Mouse (Mus musculus): Measurements from ENCODE around the gene Pald1. TPM values are rescaled to one million over a fixed set of nuclear protein-coding genes. Genes with fewer than 3 reads are reported as not detected.

The Pald1 gene
- polyA plus RNA-seq, 1 experiment: 36.0 TPM

- H3K9ac ChIP-seq (ENCODE audit: low read depth, poor library complexity, severe bottlenecking): no peak overlapping the region
- H3K27me3 ChIP-seq (ENCODE audit: control insufficient read depth, insufficient read depth, low read length, poor library complexity, severe bottlenecking): no peaks in the 10 kb centered on the region
- no peaks in the 10 kb centered on the region for H3K9me3 ChIP-seq (replicated peaks; ENCODE audit: control insufficient read depth, insufficient read depth, low read length, poor library complexity, severe bottlenecking)
- peaks cover 10% of the 10 kb centered on the region for H3K4me1 ChIP-seq (ENCODE audit: control insufficient read depth, insufficient read depth, low read length)
- H3K4me3 ChIP-seq (ENCODE audit: low read depth, low read length): no peak overlapping the region
- TF ChIP-seq POLR2A (IDR thresholded peaks at IDR 0.05; ENCODE audit: insufficient read depth, low read length) (no peak), CTCF (IDR thresholded peaks at IDR 0.05; ENCODE audit: low read depth, low read length) (peak; percentile 1)
- no peak overlapping the region for H3K27ac ChIP-seq (ENCODE audit: insufficient read depth, low read length)
- peaks cover 7% of the 10 kb centered on the region for H3K36me3 ChIP-seq (ENCODE audit: control insufficient read depth, insufficient read depth, low read length, poor library complexity, severe bottlenecking)
Measured at GRCm38 (mm10) chr10:61356095-61356494, 27.2 kb downstream of the Pald1 start.

DNA sequence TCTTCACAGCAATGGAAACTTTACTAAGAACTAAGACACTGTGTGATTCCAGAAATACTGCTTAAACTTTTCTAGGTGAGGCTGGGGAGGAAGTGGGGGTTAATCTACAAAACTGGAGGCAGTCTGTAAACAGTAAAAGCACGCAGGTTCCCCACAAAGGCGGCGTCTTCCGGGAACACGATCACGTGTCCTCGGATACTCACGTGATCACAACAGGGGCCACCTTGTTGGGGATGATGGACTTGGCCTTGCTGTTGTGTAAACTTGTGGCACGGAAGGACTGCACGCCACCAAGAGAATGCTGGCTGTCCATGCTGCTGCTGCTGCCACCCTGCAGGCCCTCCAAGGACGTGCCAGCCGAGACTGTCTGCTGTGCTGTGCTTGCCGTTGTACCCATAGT lies 27.7 kb downstream of the Pald1 start:
- H3K36me3 ChIP-seq (ENCODE audit: control insufficient read depth, insufficient read depth, low read length, poor library complexity, severe bottlenecking): peaks cover 10% of the 10 kb centered on the region
- no peak overlapping the region for H3K9ac ChIP-seq (ENCODE audit: low read depth, poor library complexity, severe bottlenecking)
- H3K27me3 ChIP-seq (ENCODE audit: control insufficient read depth, insufficient read depth, low read length, poor library complexity, severe bottlenecking): no peaks in the 10 kb centered on the region
- H3K4me1 ChIP-seq (ENCODE audit: control insufficient read depth, insufficient read depth, low read length): peaks cover 11% of the 10 kb centered on the region
- H3K27ac ChIP-seq (ENCODE audit: insufficient read depth, low read length): no peak overlapping the region
- H3K4me3 ChIP-seq (ENCODE audit: low read depth, low read length): no peak overlapping the region
- H3K9me3 ChIP-seq (replicated peaks; ENCODE audit: control insufficient read depth, insufficient read depth, low read length, poor library complexity, severe bottlenecking): no peaks in the 10 kb centered on the region
- TF ChIP-seq POLR2A (IDR thresholded peaks at IDR 0.05; ENCODE audit: insufficient read depth, low read length) (no peak), CTCF (IDR thresholded peaks at IDR 0.05; ENCODE audit: low read depth, low read length) (no peak), EP300 (IDR thresholded peaks at IDR 0.05; ENCODE audit: insufficient read depth, low read depth, low read length) (no peak)

DNA sequence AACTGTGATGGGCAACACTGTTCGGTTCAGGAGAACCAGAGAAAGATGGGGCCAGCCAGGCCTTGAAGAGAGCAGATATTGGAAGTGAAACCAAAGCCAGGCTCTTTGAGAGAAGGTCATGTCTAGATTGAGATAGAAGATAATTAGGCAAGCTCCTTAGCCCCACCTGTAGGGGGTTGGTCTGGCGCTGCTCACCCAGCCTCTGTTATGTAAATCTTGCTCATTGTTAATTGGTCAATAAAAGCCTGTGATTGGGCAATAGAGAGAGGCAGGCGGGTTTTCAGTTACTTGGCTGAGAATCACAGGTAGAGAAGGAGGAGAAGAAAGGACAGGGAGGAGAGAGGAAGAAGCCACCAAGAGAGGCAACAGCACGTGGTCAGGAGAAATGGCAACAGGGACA lies 32.1 kb downstream of the Pald1 start:
- Histone ChIP-seq H3K9ac (ENCODE audit: low read depth, poor library complexity, severe bottlenecking) (no peak overlapping the region), H3K36me3 (ENCODE audit: control insufficient read depth, insufficient read depth, low read length, poor library complexity, severe bottlenecking) (peaks cover 23% of the 10 kb centered on the region), H3K27ac (ENCODE audit: insufficient read depth, low read length) (peak overlapping the region; percentile 32; the same call in 1 of the 2 replicates), H3K4me1 (ENCODE audit: control insufficient read depth, insufficient read depth, low read length) (peaks cover 5% of the 10 kb centered on the region), H3K4me3 (ENCODE audit: low read depth, low read length) (no peak overlapping the region), H3K9me3 (replicated peaks; ENCODE audit: control insufficient read depth, insufficient read depth, low read length, poor library complexity, severe bottlenecking) (no peaks in the 10 kb centered on the region), H3K27me3 (ENCODE audit: control insufficient read depth, insufficient read depth, low read length, poor library complexity, severe bottlenecking) (no peaks in the 10 kb centered on the region)
- TF ChIP-seq EP300 (IDR thresholded peaks at IDR 0.05; ENCODE audit: insufficient read depth, low read depth, low read length) (no peak), CTCF (IDR thresholded peaks at IDR 0.05; ENCODE audit: low read depth, low read length) (no peak), POLR2A (IDR thresholded peaks at IDR 0.05; ENCODE audit: insufficient read depth, low read length) (no peak)

GRCm38 (mm10) chr10:61346374-61346773 lies 37.0 kb downstream of the Pald1 start:
- Histone ChIP-seq H3K9me3 (replicated peaks; ENCODE audit: control insufficient read depth, insufficient read depth, low read length, poor library complexity, severe bottlenecking) (no peaks in the 10 kb centered on the region), H3K36me3 (ENCODE audit: control insufficient read depth, insufficient read depth, low read length, poor library complexity, severe bottlenecking) (peaks cover 25% of the 10 kb centered on the region), H3K4me3 (ENCODE audit: low read depth, low read length) (no peak overlapping the region), H3K27ac (ENCODE audit: insufficient read depth, low read length) (0 out of 2 replicates have a peak overlapping the region, but pooled peaks have one; percentile 16), H3K4me1 (ENCODE audit: control insufficient read depth, insufficient read depth, low read length) (peaks cover 8% of the 10 kb centered on the region), H3K27me3 (ENCODE audit: control insufficient read depth, insufficient read depth, low read length, poor library complexity, severe bottlenecking) (no peaks in the 10 kb centered on the region), H3K9ac (ENCODE audit: low read depth, poor library complexity, severe bottlenecking) (no peak overlapping the region)
- TF ChIP-seq POLR2A (IDR thresholded peaks at IDR 0.05; ENCODE audit: insufficient read depth, low read length) (no peak), EP300 (IDR thresholded peaks at IDR 0.05; ENCODE audit: insufficient read depth, low read depth, low read length) (no peak), CTCF (IDR thresholded peaks at IDR 0.05; ENCODE audit: low read depth, low read length) (no peak)

DNA sequence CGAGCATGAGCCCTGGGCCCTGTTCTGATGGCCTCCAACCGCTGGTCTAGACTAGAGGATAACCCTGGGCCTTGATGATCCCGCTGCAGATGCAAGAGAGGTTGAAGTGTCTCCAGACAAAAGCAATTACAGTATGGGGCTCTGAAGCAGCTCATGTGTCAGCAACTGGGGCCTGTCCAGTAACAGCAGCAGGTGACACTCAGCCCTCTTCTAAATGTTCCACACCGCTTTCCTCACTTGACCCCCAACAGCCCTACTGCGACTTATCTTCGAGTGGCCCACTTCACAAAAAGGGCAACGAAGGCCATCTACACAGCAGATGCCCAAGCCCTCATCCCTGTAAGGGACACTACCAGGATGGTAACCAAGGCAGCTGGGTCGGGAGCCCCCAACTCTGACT lies 38.2 kb downstream of the Pald1 start:
- Histone ChIP-seq H3K4me1 (ENCODE audit: control insufficient read depth, insufficient read depth, low read length) (peaks cover 6% of the 10 kb centered on the region), H3K9ac (ENCODE audit: low read depth, poor library complexity, severe bottlenecking) (no peak overlapping the region), H3K36me3 (ENCODE audit: control insufficient read depth, insufficient read depth, low read length, poor library complexity, severe bottlenecking) (peaks cover 18% of the 10 kb centered on the region), H3K27ac (ENCODE audit: insufficient read depth, low read length) (no peak overlapping the region), H3K4me3 (ENCODE audit: low read depth, low read length) (no peak overlapping the region), H3K9me3 (replicated peaks; ENCODE audit: control insufficient read depth, insufficient read depth, low read length, poor library complexity, severe bottlenecking) (no peaks in the 10 kb centered on the region), H3K27me3 (ENCODE audit: control insufficient read depth, insufficient read depth, low read length, poor library complexity, severe bottlenecking) (no peaks in the 10 kb centered on the region)
- TF ChIP-seq CTCF (IDR thresholded peaks at IDR 0.05; ENCODE audit: low read depth, low read length): no peak
- TF ChIP-seq EP300 (IDR thresholded peaks at IDR 0.05; ENCODE audit: insufficient read depth, low read depth, low read length): no peak
- TF ChIP-seq POLR2A (IDR thresholded peaks at IDR 0.05; ENCODE audit: insufficient read depth, low read length): no peak

DNA sequence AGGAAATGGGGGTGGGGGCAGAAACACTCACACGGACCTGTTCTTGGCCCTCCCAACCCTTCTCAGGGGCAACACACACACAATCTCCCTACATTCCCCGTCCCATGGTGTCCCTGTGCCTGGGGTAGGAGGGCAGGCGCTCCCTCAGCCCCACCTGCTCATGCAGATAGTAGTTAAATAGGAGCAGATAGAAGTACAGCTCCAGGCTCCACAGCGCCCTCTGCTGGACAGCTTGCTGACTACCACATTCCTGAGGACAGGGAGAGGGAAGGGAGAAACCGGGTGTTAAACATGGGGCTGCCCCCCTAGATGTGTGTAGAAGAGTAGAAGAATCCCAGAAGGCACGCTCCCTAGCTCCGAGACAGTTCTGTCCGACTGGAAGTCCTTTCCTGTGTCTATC lies 39.4 kb downstream of the Pald1 start:
- Histone ChIP-seq H3K9me3 (replicated peaks; ENCODE audit: control insufficient read depth, insufficient read depth, low read length, poor library complexity, severe bottlenecking) (no peaks in the 10 kb centered on the region), H3K9ac (ENCODE audit: low read depth, poor library complexity, severe bottlenecking) (no peak overlapping the region), H3K36me3 (ENCODE audit: control insufficient read depth, insufficient read depth, low read length, poor library complexity, severe bottlenecking) (peaks cover 13% of the 10 kb centered on the region), H3K27me3 (ENCODE audit: control insufficient read depth, insufficient read depth, low read length, poor library complexity, severe bottlenecking) (no peaks in the 10 kb centered on the region), H3K27ac (ENCODE audit: insufficient read depth, low read length) (no peak overlapping the region), H3K4me1 (ENCODE audit: control insufficient read depth, insufficient read depth, low read length) (peaks cover 6% of the 10 kb centered on the region), H3K4me3 (ENCODE audit: low read depth, low read length) (no peak overlapping the region)
- TF ChIP-seq CTCF (IDR thresholded peaks at IDR 0.05; ENCODE audit: low read depth, low read length) (peak; percentile 99), EP300 (IDR thresholded peaks at IDR 0.05; ENCODE audit: insufficient read depth, low read depth, low read length) (no peak)

Measured in ES-Bruce4 (cell line).